Mouse (Mus musculus): ENCODE results near the gene Dynlt1a.
"Not testable (repeated sequence)": the region's sequence is repeated elsewhere in the genome, so short reads cannot be mapped to it uniquely, and the experiment has no call there.

Dynlt1a gene

DNA sequence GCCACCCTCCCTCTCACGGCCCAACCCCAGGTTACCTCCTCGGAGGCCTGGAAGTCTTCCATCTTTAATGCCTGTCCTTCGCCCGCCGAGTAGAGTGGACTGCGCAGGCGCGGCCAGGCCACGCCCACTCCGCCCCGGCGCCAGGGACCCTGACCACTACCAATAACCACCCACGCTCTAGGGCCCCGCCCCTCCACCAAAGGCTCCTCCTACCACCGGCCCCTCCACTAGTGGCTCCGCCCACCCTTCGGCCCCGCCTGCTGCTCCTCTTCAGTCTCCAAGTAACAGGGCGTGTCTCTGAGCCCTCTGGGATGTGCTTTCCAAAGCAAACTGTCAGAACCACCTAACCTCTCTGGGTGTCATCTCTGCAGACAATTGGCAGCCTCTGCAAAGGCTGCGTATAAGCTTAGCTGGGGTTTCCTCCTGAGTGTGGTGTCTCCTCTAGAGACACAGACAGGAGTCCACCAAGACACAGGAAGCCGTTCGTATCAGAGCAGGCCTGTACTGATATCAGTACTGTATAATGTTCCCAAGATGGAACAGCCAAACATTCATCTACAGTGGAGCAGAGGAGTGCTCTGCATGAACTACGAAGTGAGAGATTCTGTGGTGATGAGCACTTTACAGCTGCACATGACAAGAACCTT is at the start of gene Dynlt1a:
TSS of gene Dynlt1a (minus strand) at position 162 of the 647 bp plus-strand sequence.
- DNase-seq (ENCODE audit: low spot score): peak; percentile 98

DNA sequence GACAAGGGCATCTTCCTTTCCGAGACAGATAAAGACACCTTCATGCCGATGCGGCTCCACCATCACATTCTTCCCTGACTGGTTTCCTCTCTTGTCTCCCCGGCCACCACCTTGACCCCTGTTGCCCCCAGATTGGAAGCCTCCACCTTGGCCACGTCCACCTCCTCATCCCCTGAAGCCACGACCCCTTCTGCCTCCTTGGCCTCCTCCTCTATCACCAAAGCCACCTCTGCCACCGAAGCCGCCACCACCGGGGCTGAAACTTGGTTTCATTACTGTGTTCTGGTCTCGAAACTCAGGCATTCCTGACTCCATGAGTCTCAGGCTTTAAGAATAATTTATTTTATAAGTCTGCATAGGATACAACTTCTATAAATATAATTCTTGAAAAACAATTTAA is 38.0 kb upstream of the Dynlt1a start:
- not testable (repeated sequence) for DNase-seq (ENCODE audit: low spot score)

DNA sequence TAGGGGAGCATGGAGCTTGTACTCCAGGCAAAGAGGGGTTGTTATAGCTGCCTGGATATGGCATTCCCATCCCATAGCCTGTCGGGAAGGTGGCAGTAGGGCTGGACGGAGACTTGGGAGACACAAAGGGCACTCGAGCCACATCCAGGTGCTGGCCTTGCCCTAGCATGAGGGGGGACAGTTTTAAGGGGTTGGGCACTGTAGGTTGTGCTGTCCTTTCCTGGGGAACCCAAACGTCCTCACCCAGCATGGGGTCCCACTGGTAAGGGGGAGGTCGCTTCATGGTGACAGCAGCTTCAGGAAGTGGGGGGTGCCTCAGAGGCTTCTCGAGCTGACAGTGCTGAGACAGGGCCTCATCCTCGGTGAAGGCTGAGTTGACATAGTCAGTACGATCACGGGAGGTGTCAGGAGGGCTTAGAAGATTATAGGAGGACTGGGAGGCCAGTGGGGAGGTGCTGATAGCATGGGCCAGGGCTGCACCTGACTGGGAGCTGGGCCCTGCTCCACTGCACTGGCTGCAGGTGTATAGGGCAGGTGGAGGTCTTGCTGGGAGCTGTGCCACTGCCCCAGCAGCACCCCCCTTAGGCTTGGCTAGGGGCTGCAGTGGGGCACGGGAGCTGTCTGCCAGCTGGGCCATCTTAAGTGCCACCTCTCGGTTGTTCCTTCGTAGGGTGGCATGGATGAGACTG is 25.4 kb upstream of the Dynlt1a start:
- DNase-seq (ENCODE audit: low spot score): not testable (repeated sequence)

DNA sequence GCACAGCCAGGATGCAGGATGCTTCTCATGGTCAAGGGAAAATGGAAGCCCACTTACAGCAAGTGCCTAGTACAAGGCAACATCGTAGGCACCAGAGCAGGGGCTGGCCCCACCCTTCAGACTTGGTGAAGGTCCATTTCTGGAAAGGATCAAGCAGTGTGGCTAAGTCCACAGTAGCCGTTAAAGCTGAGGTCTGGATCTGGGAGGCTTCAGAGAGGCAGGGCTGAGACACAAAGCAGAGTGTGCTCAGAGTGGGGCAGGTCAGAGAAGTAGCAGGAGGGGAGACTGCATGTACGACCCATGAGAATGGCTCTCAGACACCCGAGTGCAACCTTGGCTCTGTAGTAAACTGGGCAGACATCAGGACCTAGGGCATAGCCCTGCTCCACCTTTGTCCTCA is 11.7 kb upstream of the Dynlt1a start:
- not testable (repeated sequence) for DNase-seq (ENCODE audit: low spot score)

DNA sequence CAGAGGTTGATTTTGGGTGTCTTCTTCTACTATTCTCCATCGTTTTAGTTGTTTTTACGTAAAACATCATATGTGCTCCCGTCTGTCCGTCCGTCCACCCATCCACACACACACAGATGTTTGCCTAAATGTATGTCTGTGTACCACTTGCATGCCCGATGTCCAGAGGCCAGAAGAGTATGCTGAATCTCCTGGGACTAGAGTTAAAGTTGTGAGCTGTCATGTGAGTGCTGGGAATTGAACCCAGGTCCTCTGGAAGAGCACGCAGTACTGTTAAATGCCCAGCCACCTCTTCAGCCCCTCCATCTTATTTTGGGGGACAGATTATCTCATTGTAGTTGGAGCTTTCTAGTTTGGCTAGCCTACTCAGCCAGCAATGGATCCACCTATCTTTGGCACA is 10.3 kb upstream of the Dynlt1a start:
- DNase-seq (ENCODE audit: low spot score): not testable (repeated sequence)

DNA sequence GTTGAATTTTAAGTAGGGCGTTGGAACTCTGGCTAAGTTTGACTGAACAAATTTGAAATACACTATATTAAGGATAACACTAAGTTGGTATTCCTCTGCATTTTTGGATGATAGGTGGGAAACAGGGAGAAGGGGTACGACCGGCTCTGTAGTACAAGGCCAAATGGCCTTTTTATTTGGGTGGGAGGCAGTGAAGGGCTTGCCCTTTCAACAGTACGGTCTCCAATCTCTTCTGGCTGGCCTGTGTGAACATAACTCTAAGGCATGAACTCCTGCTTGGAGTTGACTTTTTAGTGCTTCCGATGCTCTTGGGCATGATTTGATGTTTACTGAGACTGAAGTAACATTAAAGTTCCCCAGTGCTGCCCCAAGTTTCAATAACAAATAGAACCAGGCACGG is 8.2 kb upstream of the Dynlt1a start:
- DNase-seq (ENCODE audit: low spot score): not testable (repeated sequence)

DNA sequence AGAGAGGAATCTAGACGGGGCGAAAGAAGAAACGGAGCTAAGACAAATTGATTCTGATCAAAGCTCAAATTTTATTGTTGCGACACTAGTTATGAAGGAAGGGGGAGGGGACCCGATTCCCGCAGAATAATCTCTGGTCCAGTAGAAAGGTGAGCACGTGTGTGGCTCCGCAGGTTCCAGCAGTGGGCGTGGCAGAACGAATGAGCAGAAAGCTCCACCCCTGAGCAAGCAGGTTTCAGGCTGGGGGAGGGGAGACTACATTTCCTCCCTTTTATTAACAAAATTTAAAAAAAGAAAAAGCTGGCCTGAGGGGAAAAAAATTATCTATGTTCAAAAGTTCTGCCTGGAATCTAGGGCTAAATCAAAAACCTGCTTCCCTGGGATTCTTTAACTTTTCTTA is 7.7 kb upstream of the Dynlt1a start:
- not testable (repeated sequence) for DNase-seq (ENCODE audit: low spot score)

DNA sequence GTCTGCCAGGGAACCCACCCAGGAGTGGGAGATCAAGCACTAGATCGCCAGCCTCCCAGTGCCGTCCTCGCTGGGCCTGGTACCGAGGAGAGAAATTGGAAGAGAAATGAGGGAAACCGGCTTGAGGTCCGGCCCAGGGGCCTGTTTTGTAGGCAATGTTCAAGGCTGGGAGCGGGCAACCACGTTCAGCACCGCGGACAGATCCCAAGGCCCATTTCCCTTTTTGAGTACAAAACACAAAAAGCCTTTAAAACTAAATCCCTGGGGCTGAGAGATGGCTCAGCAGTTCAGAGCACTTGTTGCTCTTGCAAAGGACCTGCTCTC is 4.4 kb upstream of the Dynlt1a start:
- DNase-seq (ENCODE audit: low spot score): not testable (repeated sequence)

DNA sequence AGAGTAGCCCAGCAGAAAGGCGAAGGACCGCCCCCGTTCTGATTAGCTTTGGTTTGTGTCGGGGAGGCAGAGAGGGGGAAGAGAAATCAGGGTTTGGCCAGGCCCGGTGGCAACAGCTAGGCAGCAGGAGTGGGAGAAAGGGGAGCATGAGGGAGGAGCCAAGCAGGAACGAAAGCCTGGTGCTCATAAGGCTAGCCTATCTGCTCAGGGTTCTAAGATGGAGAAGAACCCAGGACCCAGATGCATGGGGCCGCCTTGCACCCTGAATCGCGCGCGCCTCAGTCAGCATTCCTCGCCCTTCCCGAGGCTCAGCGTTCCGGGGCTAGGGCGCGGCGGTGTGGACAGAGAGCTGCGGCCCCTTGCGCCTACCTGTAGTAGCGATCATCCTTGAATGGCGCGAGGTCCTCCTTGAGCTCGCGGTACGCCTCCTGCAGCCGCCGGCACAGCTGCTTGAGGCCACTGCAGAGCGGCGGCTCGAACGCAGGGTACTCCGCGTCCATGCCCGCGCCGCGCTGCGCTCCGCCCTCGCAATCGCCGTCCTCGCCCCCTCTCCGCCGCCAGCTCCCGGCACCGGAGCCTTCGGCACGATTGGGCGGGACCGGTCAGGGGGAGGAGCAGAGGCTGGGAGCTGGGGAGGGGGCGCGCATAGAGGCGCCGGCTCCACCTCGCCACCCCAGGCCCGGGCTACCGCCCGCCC is 3.9 kb upstream of the Dynlt1a start:
- not testable (repeated sequence) for DNase-seq (ENCODE audit: low spot score)

DNA sequence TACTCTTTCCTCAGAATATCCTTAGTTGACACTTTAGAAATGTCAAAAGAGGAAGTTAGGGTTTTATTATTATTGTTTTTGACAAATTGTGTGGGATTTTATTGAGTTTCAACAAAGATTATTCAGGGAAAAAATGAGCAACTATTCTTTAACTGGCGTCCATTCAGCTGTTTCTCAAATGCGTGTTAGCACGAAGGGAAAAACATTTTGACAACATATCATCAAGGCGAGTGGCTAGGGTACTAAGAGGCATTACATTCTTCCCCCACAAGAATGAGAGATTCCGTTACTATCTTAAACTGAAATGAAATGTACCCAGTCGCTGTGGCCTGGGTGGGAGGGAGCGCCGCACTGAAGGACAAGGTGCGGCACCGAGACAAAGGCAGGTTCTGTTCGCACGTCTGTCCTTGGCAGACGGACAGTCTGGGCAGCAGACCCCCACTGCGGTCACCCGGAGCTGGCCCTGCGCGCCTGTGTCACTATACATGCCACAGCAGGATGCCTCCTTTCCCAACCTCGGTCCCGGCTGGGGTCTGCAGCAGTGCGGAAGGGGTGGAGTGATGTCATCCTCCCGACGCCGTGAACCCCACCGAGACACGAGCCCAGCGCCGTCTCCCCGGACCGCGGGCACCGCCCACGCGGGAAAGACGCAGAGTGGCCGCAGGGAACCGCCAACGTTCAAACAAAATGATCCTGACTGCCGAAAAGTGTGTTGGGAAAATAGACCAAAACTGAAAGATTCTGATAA is 747 bp downstream of the Dynlt1a start:
- DNase-seq (ENCODE audit: low spot score): peak; percentile 45

DNA sequence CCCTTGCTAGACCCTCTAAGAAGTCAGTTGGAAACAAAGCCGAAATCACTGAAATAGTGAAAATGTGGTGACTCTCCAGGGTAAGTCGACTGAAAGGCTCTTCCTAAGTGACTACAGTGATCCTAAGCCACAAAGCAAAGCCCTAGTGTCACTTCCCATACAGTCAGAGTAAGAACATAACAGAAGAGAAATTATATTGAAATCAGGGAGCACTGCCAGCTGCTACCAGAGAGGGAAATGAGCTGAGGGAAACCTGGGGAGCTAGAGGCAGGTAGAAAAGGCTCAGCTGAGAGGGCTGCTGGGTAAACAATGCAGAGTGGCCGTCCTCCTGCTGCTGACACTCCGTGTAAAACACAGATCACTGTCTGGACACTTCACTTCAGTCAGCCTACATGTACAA is 1.6 kb downstream of the Dynlt1a start:
- not testable (repeated sequence) for DNase-seq (ENCODE audit: low spot score)

DNA sequence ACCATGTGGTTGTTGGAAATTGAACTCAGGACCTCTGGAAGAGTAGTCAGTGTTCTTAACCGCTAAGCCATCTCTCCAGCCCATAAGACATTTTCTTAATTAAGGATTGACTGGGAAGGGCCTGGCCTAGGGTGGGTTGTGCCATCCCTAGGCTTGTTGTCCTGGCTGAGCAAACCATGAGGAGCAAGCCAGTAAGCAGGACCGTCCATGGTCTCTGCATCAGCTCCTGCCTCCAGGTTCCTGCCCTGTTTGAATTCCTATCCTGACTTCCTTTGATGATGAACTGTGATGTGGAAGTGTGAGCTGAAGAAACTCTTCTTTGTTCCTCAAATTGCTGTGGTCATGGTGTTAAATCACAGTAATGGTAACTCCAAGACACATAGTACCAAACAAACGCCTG is 2.8 kb downstream of the Dynlt1a start:
- not testable (repeated sequence) for DNase-seq (ENCODE audit: low spot score)

DNA sequence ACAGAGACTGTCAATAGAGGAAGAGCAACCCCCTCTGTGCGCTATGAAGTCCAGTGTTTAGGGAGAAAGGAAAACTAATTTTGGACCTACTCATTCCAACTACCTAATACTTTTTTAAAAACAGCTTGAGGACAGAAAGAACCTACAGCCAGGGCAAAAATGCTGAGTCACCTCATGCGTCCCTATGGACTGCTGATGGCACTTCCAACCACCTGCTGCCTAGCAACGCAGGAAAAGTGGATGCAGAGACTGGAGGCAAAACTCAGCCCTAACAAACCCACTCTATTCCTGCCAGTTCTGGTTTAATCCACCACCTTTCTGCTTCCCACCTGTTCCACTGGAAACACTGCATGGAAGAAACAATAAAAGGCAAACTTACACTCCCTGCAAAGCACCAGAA is 4.5 kb downstream of the Dynlt1a start:
- not testable (repeated sequence) for DNase-seq (ENCODE audit: low spot score)

DNA sequence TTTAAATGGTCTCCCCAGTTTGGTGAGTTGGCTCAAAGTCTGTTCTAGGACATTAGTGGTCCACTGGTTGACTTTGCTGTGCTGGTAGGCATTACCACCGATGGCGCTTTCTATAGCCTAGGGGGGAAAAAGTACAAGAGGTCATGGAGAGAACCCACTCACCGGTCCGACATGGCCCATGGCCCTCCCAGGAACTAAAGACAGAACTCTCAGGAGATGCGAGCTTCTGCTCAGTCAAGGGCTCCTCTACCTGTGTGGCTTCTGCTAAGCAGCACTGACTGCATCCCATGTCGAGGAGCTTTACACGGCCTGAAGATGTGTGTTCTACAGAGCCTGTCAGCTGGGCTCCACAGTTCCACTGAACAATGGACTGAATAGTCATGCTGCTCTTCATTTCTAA is 5.6 kb downstream of the Dynlt1a start:
- DNase-seq (ENCODE audit: low spot score): not testable (repeated sequence)

DNA sequence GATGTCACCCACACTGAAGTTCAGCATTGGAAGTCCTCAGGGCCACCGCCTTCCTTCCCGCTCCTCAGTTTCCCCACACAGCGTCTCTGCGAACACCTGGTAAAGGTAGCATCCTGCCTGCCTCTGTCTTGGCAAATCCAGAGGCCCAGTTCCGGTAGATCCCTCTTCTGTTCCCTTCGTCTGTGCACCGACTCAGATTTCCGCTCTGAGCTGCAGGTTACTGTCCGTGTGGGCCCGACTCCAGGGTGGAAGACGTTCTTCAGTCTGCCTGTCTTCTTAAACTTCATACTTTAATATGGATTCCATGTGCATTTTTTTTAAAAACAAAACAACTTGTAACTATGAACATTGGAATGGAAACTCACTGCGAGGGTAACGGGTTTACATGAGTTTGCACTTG is 10.8 kb downstream of the Dynlt1a start:
- not testable (repeated sequence) for DNase-seq (ENCODE audit: low spot score)

DNA sequence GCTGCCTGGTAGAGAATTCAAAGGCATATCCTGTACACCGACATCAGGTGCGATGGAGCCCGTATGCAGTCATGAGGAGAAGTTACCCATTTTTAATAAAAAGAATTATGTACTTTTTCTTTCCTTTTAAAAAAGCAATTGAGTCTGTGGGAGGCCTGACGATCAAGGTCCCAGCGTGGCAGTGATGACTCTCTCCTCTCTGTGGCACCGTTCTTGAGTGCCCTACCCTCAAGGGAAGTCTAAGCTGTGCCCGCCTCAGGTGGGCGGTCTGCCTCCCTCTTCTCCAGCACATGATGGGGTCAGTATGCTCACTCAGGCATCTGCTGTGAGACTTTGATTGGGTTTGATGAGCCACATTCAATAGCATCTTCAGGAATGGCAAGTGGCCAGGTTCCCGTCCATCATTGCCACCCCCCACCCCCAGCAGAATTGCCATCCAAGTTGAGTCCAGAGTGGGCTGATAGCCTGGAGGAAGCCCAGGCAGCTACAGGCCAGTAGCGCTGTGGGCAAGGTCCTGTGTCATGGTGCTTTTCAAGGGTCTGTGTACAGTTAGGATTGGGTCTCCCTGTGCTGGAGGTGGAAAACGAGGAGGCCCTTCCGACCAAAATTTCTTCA is 11.5 kb downstream of the Dynlt1a start:
- DNase-seq (ENCODE audit: low spot score): not testable (repeated sequence)

DNA sequence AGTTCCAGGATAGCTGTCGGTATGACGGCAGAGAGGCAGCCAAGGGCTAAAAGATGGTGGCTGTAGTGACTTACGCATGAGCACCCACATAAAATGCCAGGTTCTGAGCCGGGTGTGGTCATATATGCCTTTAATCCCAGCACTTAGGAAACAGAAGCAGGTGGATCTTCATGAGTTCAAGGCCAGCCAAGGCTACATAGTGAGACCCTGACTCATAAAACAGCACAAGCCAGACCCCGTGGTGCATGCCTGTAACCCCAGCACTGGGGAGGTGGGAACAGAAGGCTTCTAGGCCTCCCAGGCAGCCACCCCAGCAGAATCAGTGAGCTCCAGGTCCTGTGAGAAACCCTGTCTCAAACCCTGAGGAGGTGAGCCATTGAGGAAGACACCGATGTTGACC is 12.4 kb downstream of the Dynlt1a start:
- not testable (repeated sequence) for DNase-seq (ENCODE audit: low spot score)

DNA sequence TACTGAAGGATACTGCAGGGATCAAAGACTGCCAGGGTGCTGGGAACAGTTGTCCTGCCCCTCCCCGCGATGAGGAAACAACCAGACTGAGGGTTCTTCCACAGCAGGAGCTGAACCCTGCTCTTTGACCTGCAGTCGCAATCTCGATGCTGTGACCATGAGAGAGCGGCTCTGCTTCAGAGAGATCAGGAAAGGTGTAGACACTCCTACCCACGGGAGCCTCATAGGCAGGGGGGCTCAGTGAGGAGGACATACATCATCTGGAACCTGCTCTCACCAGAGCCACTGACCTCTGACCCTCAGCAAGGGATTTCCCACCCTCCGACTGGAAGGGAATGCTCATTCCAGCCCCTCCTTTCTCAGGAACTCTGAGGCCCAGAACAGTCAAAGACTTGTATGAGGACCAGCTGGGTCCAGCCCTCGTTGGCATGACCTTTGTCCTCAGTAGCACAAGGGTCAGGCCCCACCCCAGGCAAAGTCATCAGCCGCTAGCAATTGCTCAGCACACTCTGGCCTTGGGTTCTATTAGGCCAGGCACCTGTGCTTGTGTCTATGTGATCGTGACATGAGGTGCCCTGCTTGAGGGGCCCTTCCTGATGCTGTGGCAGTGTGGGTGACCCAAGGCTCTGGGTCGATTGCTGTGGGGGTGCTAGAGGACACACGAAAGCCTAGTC is 17.0 kb downstream of the Dynlt1a start:
- DNase-seq (ENCODE audit: low spot score): not testable (repeated sequence)

DNA sequence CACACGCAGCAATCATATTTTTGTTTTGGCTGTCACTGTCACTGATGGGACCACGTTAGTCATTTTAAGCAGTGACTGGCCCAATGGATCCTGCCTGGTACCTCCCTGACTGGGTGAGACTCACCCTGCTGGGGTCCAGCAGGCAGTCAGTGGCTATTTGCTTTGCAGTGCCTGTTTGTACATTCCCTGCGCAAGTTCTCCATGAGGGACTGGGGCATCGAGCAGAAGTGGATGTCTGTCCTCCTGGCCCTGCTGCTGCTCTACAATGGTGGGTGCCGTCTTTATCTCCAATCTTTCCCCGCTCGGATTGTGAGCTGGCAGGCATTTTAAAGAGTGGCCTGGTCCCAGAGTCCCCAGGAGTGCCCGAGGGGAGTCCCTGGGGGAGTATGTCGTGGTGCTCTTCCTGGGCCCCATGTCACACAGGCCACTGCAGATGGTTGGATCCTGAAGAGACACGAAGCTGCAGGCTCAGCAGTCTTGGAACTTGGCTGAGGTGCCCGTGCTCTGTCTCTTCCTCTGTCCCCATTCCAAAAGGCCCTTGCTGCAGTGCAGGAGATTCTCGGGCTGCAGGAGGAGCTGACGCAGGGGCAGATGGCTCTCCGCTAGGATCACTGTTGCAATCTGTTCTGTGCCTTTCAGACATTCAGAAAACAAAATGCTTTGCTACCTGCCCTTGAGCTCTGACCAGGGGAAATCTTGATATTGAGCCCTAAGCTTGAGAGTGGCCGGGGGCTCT is 20.1 kb downstream of the Dynlt1a start:
- DNase-seq (ENCODE audit: low spot score): not testable (repeated sequence)

DNA sequence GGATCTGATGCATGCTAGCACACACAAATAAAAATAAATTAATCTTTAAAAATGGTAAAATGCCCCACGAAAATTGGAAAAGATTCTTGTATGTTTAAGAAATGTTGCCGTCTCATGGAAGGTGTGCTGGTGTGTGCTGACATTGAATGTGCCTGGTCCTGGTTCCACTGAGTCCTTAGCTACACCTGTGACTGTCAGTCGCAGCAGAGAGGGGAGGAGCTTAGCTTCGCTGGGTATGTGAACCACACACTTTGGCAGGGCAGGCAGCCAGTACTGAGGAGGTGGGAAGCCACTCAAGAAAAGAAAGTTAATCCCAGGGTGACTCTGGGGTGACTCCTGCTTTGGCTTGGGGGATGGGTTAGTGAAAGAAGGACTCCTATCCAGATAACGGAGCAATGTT is 23.4 kb downstream of the Dynlt1a start:
- not testable (repeated sequence) for DNase-seq (ENCODE audit: low spot score)

DNA sequence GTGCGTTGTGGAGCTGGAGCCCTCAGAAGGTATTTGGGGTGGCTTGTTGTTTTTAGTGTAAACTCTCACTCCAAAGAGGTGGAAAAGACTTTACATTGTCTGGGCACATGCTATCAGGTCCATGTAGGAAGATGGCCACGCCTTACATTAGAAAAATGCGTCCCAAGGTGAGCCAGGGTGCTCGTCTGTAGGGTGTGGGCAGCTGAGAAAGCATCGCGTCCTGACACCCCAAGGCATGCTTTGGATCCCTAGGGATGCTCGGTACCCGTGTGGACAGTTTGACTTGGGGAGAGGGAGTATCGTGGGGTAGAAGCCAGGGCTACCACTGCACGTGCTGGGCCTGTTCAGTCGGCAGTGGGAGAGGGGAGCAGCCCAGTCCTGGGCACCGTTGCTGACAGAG is 28.3 kb downstream of the Dynlt1a start:
- DNase-seq (ENCODE audit: low spot score): not testable (repeated sequence)

Data from retina, embryonic 14.5 days (tissue).